Mouse (Mus musculus) hindbrain, embryonic 15.5 days (tissue): ENCODE data around the gene Rfc1. TPM values are rescaled to one million over a fixed set of nuclear protein-coding genes. Genes with fewer than 3 reads are reported as not detected.
A peak's percentile ranks its signal among the peaks of the same experiment; 100 is the strongest.

Experiments used
- ATAC-seq: fragments of 200-750 bp; cut with Nextera tagmentation; 2 replicates; pipeline ENCODE4 v1.8.0; 2017; ENCODE audit warnings: low read depth, moderate number of reproducible peaks, moderate TSS enrichment; ENCODE audit not compliant: low FRiP score
- H3K27ac ChIP-seq: fragments of 300-500 bp; sonication (generic); replicated peaks from 2 replicates; pipeline ENCODE4 v1.5.1; 2015; ENCODE audit warnings: mild to moderate bottlenecking, inconsistent platforms
- H3K27me3 ChIP-seq: fragments of 300-500 bp; sonication (generic); 2 replicates; pipeline ENCODE4 v1.6.1; 2015; ENCODE audit warnings: control low read depth, inconsistent platforms
- H3K36me3 ChIP-seq: fragments of 300-500 bp; sonication (generic); 2 replicates; pipeline ENCODE4 v1.6.1; 2015; ENCODE audit warnings: control low read depth, inconsistent platforms
- H3K4me1 ChIP-seq: fragments of 300-500 bp; sonication (generic); replicated peaks from 2 replicates; pipeline ENCODE4 v1.6.1; 2015; ENCODE audit warnings: control low read depth, inconsistent platforms
- H3K4me2 ChIP-seq: fragments of 300-500 bp; sonication (generic); 2 replicates; pipeline ENCODE4 v1.6.1; 2015; ENCODE audit warnings: moderate library complexity, mild to moderate bottlenecking, inconsistent platforms
- H3K4me3 ChIP-seq: fragments of 300-500 bp; sonication (generic); 2 replicates; pipeline ENCODE4 v1.5.1; 2015; ENCODE audit warnings: mild to moderate bottlenecking, inconsistent platforms
- H3K9ac ChIP-seq: fragments of 300-500 bp; sonication (generic); 2 replicates; pipeline ENCODE4 v1.6.1; 2015; ENCODE audit warnings: inconsistent platforms
- H3K9me3 ChIP-seq: fragments of 300-500 bp; sonication (generic); 2 replicates; pipeline ENCODE4 v1.6.1; 2016; ENCODE audit warnings: control low read depth, inconsistent platforms
- WGBS: fragments of 180-500 bp; shearing (Covaris S2); methylation state at CpG from one replicate; pipeline ENCODE4 v1.1.7; 2015; 5-methylcytosine and 5-hydroxymethylcytosine counted together
- polyA plus RNA-seq: library from polyadenylated mRNA; unstranded; fragments of >200 nt; fragmentation: Nextera tagmentation; extraction: Ambion mirVana; gene quantifications from 2 replicates; pipeline ENCODE4 v1.2.1, GENCODE M21; 2015

The Rfc1 gene
- polyA plus RNA-seq: 29.9 and 37.4 TPM in 2 replicates

GRCm38 (mm10) chr5:65335298-65336074 lies at the start of gene Rfc1:
Rfc1 (minus strand) TSS chr5:65335670.
- peak within 1 kb of the TSS; percentile 79 for H3K4me3 ChIP-seq
- peak within 1 kb of the TSS; percentile 65 for H3K27ac ChIP-seq
- no peaks in the 10 kb centered on the region for H3K9me3 ChIP-seq
- peak within 1 kb of the TSS; percentile 77 for H3K9ac ChIP-seq
- no peaks in the 10 kb centered on the region for H3K36me3 ChIP-seq
- WGBS: under 1% methylated on average over 65 of the region's 65 CpGs
- H3K4me2 ChIP-seq: peak within 1 kb of the TSS; percentile 71
- no peaks in the 10 kb centered on the region for H3K27me3 ChIP-seq
- peaks cover 18% of the 10 kb centered on the region for H3K4me1 ChIP-seq
- ATAC-seq: peak; percentile 98

GRCm38 (mm10) chr5:65374746-65375145 lies 39.3 kb upstream of the Rfc1 start:
- no peak for ATAC-seq
- WGBS: 84% methylated on average over 7 of the region's 7 CpGs

DNA sequence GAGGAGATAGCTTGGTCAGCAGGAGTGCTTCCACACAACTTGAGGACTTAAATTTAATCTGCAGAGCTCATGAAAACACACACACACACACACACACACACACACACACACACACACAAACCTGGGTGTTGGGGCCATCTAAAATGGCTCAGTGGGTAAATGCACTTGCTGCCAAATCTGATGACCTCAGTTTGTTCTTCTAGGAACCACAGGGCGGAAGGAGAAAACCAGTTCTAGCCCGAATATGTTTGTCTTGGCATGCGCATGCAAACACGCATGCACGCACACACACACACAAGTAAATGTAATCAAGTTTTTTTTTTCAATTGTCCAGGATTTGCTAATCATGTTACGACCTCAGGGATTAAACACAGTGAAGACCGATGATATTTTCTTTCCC lies 36.1 kb upstream of the Rfc1 start:
- no peak for ATAC-seq
- H3K4me1 ChIP-seq: no peaks in the 10 kb centered on the region
- H3K27ac ChIP-seq: no peak overlapping the region
- no peaks in the 10 kb centered on the region for H3K9me3 ChIP-seq
- WGBS: 97% methylated on average over 7 of the region's 7 CpGs
- H3K4me2 ChIP-seq: no peak overlapping the region
- no peak overlapping the region for H3K4me3 ChIP-seq
- no peaks in the 10 kb centered on the region for H3K36me3 ChIP-seq
- no peak overlapping the region for H3K9ac ChIP-seq
- H3K27me3 ChIP-seq: no peaks in the 10 kb centered on the region

More at GRCm38 (mm10) chr5:65374746-65375145, 39.3 kb upstream of the Rfc1 start:
- no peaks in the 10 kb centered on the region for H3K27me3 ChIP-seq
- H3K4me3 ChIP-seq: no peak overlapping the region
- no peak overlapping the region for H3K9ac ChIP-seq
- H3K9me3 ChIP-seq: no peaks in the 10 kb centered on the region
- H3K36me3 ChIP-seq: no peaks in the 10 kb centered on the region
- H3K27ac ChIP-seq: no peak overlapping the region
- H3K4me2 ChIP-seq: no peak overlapping the region
- no peaks in the 10 kb centered on the region for H3K4me1 ChIP-seq

DNA sequence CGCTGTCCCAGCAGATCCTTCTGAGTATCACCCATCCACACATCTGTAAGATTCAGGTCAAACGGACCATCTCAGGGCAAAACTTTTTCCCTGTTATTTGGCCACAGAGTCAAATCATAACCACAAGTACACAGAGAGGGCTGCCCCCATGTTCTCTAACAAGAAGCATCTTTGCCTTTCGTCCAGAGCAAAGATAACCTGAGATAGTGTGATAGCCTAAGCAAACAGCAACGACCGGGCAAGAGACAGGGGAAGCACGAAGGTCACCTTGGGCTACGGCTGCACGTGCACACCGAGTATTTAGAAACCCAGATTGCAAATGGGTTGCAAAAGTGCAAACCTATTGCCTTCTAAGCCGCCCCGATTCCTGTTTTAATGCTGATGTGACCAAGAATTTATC lies 32.4 kb upstream of the Rfc1 start:
- Histone ChIP-seq H3K27me3 (no peaks in the 10 kb centered on the region), H3K4me3 (no peak overlapping the region), H3K27ac (no peak overlapping the region), H3K36me3 (no peaks in the 10 kb centered on the region), H3K9ac (no peak overlapping the region), H3K4me1 (no peaks in the 10 kb centered on the region), H3K9me3 (no peaks in the 10 kb centered on the region), H3K4me2 (no peak overlapping the region)
- no peak for ATAC-seq
- WGBS: 94% methylated on average over 11 of the region's 11 CpGs

DNA sequence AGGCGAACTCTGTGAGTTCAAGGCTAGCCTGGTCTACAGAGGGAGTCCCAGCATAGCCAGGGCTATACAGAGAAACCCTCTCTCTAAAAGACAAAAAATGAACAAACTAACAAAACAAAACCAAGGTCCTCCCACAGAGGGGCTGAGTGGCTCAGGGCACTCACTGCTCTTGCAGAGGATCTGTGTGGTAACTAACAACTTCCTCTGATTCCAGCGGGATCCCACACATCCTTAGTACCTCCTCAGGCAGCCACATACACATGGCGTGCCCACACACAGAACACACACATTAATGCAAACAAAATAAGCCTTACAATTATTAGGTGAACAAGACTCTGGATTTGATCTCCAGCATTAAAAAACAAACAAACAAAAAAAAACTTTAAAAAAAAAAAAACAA lies 22.3 kb upstream of the Rfc1 start:
- H3K9ac ChIP-seq: no peak overlapping the region
- no peaks in the 10 kb centered on the region for H3K9me3 ChIP-seq
- no peak overlapping the region for H3K4me3 ChIP-seq
- WGBS: 94% methylated on average over 3 of the region's 3 CpGs
- H3K4me2 ChIP-seq: no peak overlapping the region
- no peaks in the 10 kb centered on the region for H3K27me3 ChIP-seq
- H3K36me3 ChIP-seq: no peaks in the 10 kb centered on the region
- H3K4me1 ChIP-seq: no peaks in the 10 kb centered on the region
- no peak for ATAC-seq
- H3K27ac ChIP-seq: no peak overlapping the region

DNA sequence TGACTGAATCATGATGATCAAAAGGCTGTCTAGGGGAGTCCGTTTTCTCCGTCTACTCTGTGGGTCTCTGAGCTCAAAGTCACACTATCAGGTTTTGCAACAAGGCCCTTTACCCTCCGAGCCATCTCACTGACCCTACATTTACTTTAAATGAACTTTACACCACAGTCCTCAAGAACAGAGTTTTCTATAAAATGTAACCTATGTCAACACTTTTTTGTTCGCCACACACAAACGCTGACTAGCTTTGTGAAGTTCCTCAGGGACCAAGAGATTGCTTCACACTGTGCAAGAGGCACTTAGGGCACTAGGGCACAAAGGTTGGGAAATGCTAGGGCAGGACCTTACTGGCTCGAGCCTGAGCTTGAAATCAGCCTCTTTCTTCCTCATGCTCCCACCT lies 21.4 kb upstream of the Rfc1 start:
- no peak overlapping the region for H3K4me2 ChIP-seq

GRCm38 (mm10) chr5:65354985-65355384 lies 19.5 kb upstream of the Rfc1 start:
- no peak overlapping the region for H3K9ac ChIP-seq
- H3K36me3 ChIP-seq: no peaks in the 10 kb centered on the region
- ATAC-seq: no peak
- no peaks in the 10 kb centered on the region for H3K27me3 ChIP-seq
- no peak overlapping the region for H3K4me2 ChIP-seq
- H3K4me3 ChIP-seq: no peak overlapping the region
- no peak overlapping the region for H3K27ac ChIP-seq
- H3K4me1 ChIP-seq: no peaks in the 10 kb centered on the region
- H3K9me3 ChIP-seq: no peaks in the 10 kb centered on the region
- 82% methylated on average over 5 of the region's 5 CpGs for WGBS

More for the DNA sequence above, 21.4 kb upstream of the Rfc1 start:
- H3K4me1 ChIP-seq: no peaks in the 10 kb centered on the region
- no peak overlapping the region for H3K9ac ChIP-seq
- H3K27ac ChIP-seq: no peak overlapping the region
- no peak for ATAC-seq
- no peak overlapping the region for H3K4me3 ChIP-seq
- H3K36me3 ChIP-seq: no peaks in the 10 kb centered on the region
- 83% methylated on average over 6 of the region's 6 CpGs for WGBS
- H3K27me3 ChIP-seq: no peaks in the 10 kb centered on the region
- no peaks in the 10 kb centered on the region for H3K9me3 ChIP-seq

GRCm38 (mm10) chr5:65354097-65354496 lies 18.6 kb upstream of the Rfc1 start:
- Histone ChIP-seq H3K9ac (no peak overlapping the region), H3K36me3 (no peaks in the 10 kb centered on the region), H3K4me3 (no peak overlapping the region), H3K9me3 (no peaks in the 10 kb centered on the region), H3K4me1 (no peaks in the 10 kb centered on the region), H3K4me2 (no peak overlapping the region), H3K27me3 (no peaks in the 10 kb centered on the region), H3K27ac (no peak overlapping the region)
- 87% methylated on average over 3 of the region's 3 CpGs for WGBS
- ATAC-seq: no peak

- Histone ChIP-seq H3K9me3 (no peaks in the 10 kb centered on the region), H3K27me3 (no peaks in the 10 kb centered on the region), H3K27ac (no peak overlapping the region), H3K36me3 (no peaks in the 10 kb centered on the region), H3K4me3 (no peak overlapping the region), H3K9ac (no peak overlapping the region), H3K4me2 (no peak overlapping the region), H3K4me1 (peaks cover 5% of the 10 kb centered on the region; the same call in 1 of the 2 replicates)
- WGBS: 58% methylated on average over 10 of the region's 10 CpGs
- no peak for ATAC-seq
These were observed 15.0 kb upstream of the Rfc1 start for GRCm38 (mm10) chr5:65350508-65350907.

DNA sequence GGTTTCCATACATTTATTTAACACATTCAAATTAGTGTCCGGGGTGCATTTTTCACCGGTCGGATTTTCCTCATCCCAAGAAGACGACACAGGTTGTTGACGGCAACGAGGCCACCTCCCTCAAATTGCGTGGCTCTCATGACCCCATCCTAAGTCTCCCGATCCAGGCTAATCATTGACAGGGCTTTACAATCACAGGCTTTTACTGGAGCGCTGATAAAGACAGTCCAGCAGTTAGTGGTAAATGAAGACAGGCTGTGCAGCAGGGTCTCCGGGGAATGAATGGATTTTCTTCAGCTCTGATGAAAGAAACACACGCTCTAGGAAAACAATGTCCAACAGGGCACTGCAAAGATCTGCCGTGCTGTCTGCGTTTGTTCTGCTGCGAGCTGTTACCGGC lies 12.7 kb upstream of the Rfc1 start, which contains the start of gene Klb:
TSS of gene Klb (plus strand) at position 147 of the 400 bp plus-strand sequence.
- Histone ChIP-seq H3K4me2 (peak within 1 kb of the TSS; percentile 58), H3K4me3 (peak within 1 kb of the TSS; percentile 25), H3K36me3 (no peaks in the 10 kb centered on the region), H3K9ac (peak within 1 kb of the TSS; percentile 27; the same call in 1 of the 2 replicates), H3K27me3 (no peaks in the 10 kb centered on the region), H3K9me3 (no peaks in the 10 kb centered on the region), H3K27ac (no peak within 1 kb of the TSS), H3K4me1 (peaks cover 5% of the 10 kb centered on the region; the same call in 1 of the 2 replicates)
- ATAC-seq: no peak
- 23% methylated on average over 15 of the region's 15 CpGs for WGBS

- Histone ChIP-seq H3K4me2 (no peak overlapping the region), H3K9ac (no peak overlapping the region), H3K27ac (no peak overlapping the region), H3K4me1 (peaks cover 6% of the 10 kb centered on the region; the same call in 1 of the 2 replicates), H3K36me3 (no peaks in the 10 kb centered on the region), H3K4me3 (no peak overlapping the region), H3K27me3 (no peaks in the 10 kb centered on the region), H3K9me3 (no peaks in the 10 kb centered on the region)
- ATAC-seq: no peak
- WGBS: 56% methylated on average over 4 of the region's 4 CpGs
These were observed 4.7 kb upstream of the Rfc1 start for GRCm38 (mm10) chr5:65340167-65340566.

DNA sequence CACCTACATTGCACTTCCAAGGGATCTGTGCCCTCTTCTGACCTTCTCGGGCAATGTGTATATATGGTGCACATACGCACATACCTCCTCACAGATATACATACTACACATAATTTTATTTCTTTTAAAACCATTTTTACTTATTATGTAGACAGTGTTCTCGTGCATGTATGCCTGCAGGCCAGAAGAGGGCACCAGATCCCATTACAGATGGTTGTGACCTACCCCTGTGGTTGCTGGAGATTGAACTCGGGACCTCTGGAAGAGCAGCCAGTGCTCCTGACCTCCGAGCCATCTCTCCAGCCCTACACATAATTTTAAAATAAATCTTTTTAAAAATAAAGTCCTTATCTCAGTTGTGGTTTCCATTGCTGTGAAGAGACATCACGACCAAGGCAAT lies 2.9 kb upstream of the Rfc1 start:
- WGBS: 85% methylated on average over 6 of the region's 6 CpGs
- H3K4me2 ChIP-seq: no peak overlapping the region
- H3K36me3 ChIP-seq: no peaks in the 10 kb centered on the region
- H3K27me3 ChIP-seq: no peaks in the 10 kb centered on the region
- H3K27ac ChIP-seq: no peak overlapping the region
- no peak overlapping the region for H3K9ac ChIP-seq
- no peaks in the 10 kb centered on the region for H3K9me3 ChIP-seq
- H3K4me1 ChIP-seq: peaks cover 18% of the 10 kb centered on the region
- no peak overlapping the region for H3K4me3 ChIP-seq
- no peak for ATAC-seq

DNA sequence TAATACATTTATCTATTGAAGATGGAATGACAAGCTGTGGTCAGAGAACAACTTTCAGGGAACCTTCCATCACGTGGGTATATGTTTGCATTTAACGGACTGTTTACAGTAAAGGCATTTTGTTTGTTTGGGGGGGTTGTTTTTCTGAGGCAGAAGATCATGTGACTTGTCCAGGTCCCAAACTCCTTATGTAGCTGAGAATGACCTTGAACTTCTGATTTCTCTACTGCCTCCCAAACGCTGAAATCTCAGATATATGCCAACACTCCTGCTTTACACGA lies 545 bp upstream of the Rfc1 start:
- ATAC-seq: peak; percentile 7; the same call in 1 of the 2 replicates
- H3K36me3 ChIP-seq: no peaks in the 10 kb centered on the region
- peak overlapping the region; percentile 79 for H3K4me3 ChIP-seq
- H3K27ac ChIP-seq: no peak overlapping the region
- 32% methylated on average over 4 of the region's 4 CpGs for WGBS
- peaks cover 18% of the 10 kb centered on the region for H3K4me1 ChIP-seq
- peak overlapping the region; percentile 71 for H3K4me2 ChIP-seq
- H3K9me3 ChIP-seq: no peaks in the 10 kb centered on the region
- no peaks in the 10 kb centered on the region for H3K27me3 ChIP-seq
- peak overlapping the region; percentile 77; the same call in 1 of the 2 replicates for H3K9ac ChIP-seq
